Mouse (Mus musculus): Measurements from ENCODE around the gene Chrna1.

The Chrna1 gene

DNA sequence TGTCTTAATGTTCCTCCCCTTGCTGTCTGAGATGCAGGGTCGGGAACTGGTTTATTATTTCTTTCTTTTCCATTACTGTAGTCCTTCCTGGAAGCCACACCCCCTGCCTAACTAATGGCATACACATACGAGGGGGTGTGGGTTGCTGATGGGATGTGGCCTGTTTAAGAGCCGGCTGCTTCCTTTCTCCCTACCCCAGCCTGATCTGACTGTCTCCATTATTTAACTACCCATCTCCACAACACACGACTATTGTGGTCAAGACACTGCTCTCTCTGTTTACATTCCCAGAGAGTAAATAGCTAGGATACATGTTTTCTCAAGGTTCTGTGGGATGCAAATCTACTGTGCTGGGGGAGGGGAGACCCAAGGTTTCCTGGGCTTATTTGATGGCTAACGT, 58.4 kb downstream of the Chrna1 start:
- no peak for DNase-seq (ENCODE audit: low read depth, low spot score)

DNA sequence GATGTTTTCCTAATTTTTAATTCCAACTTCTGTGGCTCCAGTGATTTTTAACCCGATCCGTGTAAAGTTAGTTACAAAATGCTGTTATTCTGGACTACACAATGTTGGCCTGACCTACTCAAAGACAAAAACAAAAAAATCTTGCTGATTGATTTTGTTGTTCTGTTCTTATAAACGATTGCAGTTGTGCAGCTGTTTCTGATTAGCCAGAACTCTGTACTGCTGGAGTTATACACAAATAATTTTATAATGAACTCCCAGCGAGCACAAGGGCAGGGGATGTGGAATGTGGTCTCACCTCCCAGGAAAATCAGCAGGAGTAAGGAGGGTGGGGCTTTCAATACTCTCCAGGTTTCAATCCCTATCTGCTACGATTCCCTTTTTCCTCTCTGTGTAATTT, 61.2 kb downstream of the Chrna1 start:
- DNase-seq (ENCODE audit: low read depth, low spot score) = no peak

DNA sequence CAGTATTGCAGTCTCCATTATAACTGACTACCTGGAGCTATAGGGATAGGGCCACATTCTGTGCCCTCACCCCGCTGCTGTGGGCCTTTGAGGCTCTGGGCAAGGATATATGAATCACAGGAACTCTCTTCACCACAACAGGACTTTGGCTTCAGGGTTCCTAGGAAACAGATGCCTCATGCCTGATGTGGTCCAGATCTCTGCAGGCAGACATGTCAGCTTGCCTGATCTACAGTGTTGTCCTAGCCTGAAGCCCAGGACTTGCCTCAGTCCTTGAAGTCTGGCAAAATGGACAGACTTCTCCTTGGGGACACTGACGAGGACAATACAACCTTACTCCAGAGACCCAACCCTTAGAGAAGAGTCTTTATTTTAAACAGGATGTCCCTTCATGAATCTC, 61.8 kb downstream of the Chrna1 start:
- DNase-seq (ENCODE audit: low read depth, low spot score) = no peak

DNA sequence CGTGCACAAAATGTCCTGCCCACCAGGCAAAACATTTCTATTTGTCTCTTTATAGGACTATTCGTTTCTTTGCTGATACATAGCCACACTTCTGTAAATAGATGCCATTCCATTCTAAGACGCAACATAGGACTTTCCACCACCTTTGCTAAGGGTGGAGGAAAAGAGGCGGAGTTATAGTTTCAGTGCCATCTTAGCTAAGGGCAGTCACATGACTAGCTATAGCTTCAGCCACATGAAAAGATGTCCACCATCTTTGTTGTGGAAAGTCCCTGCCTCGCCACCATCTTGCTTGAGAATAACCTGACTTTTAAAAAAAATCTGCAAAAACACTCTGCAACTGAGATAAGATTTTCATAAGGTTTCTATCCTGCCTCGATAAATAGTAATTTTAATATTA, 66.0 kb downstream of the Chrna1 start:
- no peak for DNase-seq (ENCODE audit: low read depth, low spot score)
